Mouse (Mus musculus) ES-Bruce4 (cell line): ENCODE data around the gene Lrrc15.

Experiments
- CTCF ChIP-seq: IDR thresholded peaks from one replicate; pipeline ENCODE4 v1.8.1; 2011; ENCODE audit warnings: low read depth, low read length
- EP300 ChIP-seq: IDR thresholded peaks from 2 replicates; pipeline ENCODE4 v1.6.1; 2011; ENCODE audit warnings: low read depth, low read length; ENCODE audit not compliant: insufficient read depth
- POLR2A ChIP-seq: IDR thresholded peaks from one replicate; pipeline ENCODE4 v1.8.1; 2011; ENCODE audit warnings: low read length; ENCODE audit not compliant: insufficient read depth

GRCm38 (mm10) chr16:30253900-30254299, 29.2 kb downstream of the Lrrc15 start:
- no peak for TF ChIP-seq CTCF
- no peak for TF ChIP-seq EP300
- TF ChIP-seq POLR2A = no peak
